Mouse (Mus musculus): ENCODE results near the gene Flt3. TPM values are rescaled to one million over a fixed set of nuclear protein-coding genes. Genes with fewer than 3 reads are reported as not detected.
A peak's percentile ranks its signal among the peaks of the same experiment; 100 is the strongest.

The Flt3 gene
- total RNA-seq, 2 experiments from 2014 or later: 3.7 to 4.4 TPM

DNA sequence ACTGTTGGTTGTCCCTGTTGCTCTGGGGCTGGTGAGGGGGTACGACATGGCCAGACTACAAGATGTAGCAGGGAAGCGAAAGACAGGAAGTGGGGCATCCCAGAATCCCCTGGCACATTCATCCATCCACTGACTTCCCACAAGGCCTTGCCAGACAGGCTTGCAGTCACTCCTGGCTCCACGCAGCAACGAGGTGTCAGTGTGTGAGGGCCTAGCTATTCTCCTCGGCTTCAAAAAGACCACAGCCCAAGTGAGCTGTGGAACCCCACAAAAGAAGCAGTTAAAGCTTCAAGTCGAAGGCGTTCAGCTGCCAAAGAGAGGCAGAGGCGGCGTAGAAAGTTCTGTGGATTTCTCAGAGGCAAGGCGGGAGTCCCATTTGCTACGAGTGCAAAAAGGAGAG, 41.8 kb downstream of the Flt3 start:
- intact Hi-C loops (cut with DNase I): no loop called here
- no peak for DNase-seq (ENCODE audit: low spot score in 2 of 2)

DNA sequence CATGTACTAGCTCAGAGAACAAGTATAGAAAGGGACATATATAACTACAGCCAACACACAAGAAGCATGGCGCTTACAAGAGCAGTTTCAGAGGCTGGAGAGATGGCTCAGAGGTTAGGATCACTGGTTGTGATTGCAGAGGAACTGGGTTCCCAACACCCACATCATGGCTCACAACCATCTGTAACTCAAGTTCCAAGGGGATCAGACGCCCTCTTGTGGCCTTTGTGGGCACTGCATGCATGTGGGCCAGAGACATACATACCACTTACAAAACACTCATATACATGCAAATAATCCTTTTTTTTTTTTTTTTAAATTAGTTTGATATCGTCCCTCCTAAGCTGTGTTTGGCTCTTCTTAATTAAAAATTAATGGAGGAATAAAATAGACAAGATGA, 42.8 kb downstream of the Flt3 start:
- intact Hi-C loops (cut with DNase I): no loop called here
- no peak for DNase-seq (ENCODE audit: low spot score in 2 of 2)

DNA sequence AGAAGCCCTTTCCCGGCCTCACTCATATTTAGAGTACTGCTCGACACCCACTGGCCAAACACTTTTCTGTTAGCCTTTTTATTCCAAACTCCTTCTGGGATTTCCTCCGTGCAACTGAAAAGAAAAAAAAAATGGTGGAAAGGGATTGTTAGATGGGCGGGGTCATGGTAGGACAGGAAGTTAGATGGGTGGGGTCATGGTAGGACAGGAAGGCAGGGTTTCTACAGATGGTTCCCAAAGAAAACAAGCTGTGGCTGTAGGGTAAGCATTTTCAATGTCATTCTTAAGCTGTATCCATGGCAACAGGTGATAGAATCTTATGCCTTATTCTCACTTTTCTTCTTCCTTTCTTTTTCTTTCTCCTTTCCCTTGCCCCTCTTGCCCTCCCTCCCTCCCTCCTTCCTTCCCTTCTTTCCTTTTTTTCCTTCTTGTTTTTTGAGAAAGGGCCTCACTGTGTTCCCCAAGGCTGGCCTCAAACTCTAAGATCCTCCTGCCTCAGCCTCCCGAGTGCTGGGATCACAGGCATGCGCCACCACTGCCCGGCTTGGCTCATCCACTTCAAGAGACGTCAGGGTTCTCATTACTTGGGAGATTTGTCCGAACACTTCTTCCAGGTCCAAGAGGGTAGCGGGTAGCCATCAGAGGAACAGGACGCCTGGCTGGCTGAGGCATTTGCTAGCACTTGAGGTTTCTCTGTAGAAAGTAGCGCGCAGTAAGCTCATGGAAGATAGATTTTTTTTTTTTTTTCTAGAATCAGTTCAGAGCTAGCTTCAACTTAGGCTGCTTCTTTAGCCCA, 43.8 kb downstream of the Flt3 start:
- DNase-seq (ENCODE audit: low spot score in 2 of 2): no peak
- intact Hi-C loops (cut with DNase I): no loop called here

DNA sequence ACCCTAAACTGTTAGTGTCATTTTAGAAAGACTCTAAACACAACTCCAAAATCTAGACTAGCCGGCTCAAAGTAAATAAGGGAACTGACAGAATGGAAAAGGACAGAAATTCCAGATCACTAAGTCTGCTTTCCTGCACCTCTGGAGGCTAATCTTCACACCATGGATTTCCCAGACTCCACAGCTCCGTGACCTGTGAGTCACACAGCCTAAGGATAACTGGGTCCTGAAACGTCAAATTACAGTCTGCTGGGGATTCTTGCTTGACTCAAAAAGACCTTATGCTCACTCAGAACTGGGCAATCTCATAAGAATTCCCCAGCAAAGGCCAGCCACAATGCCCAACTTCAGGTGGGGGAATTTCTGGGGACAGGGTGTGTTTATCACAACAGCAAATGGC, 44.5 kb downstream of the Flt3 start:
- intact Hi-C loops (cut with DNase I): no loop called here
- no peak for DNase-seq (ENCODE audit: low spot score in 2 of 2)

DNA sequence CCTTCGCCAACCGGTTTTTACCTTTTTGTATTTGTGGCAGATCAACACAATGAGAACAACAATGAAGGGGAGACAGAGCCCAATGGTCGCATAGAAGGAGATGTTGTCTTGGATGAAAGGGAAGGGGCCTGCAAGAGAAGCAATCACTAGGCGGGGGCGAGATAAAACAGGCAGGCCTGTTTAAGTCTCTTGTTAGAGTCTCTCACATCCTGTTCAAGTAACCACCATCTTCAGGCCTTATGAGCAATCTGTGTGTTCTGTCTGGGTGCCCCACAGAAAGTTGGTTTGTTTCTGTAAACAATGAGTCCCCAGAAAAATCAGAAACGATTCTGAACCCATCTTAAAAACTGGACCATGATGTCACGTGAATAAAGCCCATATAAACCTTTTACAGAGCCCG, 45.3 kb downstream of the Flt3 start:
- no peak for DNase-seq (ENCODE audit: low spot score in 2 of 2)
- intact Hi-C loops (cut with DNase I): no loop called here

DNA sequence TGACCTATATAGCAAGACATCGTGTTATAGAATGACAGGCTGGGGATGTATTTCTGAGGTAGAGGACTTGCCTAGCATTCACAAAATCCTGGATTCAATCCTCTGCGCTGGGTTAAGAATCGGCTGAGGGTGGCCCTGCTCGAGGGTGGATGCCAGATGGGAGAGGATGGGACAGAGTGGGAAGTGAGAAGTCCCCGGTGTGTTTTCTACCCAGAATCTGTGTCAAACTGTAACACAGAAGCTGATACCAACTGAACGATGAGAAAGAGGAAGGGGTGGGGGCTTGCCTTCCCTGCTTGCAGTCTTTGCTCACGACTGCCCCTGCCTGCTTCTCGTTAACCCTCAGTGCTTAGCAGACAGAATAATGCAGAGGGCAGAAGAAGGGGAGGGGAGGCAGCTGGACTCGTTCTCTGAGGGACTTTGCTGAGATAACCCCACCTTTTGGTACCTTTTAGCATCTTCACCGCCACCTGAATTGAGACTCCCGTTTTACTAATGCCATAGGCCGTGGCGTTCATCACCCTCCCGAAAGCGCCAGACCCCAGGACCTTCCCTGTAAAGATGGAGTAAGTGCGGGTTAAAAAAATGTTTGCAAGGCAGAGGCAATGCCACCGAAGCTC, 46.0 kb downstream of the Flt3 start:
- intact Hi-C loops (cut with DNase I): no loop called here
- peak; percentile 66 to 73 for DNase-seq (ENCODE audit: low spot score in 2 of 2)

DNA sequence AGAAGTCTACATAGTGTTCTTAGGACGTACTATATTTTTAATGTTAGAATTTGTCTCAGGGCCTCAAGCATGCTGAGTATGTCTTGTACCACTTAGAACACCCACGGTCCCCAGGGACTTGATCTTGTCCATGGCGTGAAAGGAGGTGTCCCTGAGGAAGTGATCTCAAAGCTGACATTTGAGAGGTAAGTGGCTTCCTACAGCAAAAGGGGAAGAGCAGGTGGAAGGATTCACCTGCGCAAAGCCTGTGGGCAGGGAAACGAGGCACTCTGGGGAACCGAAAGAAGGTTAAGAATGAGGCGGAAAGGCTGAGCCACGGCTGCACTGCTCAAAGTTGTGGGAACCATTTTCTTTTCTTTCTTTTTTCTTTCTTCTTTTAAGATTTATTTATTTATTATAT, 48.4 kb downstream of the Flt3 start:
- intact Hi-C loops (cut with DNase I): no loop called here
- DNase-seq (ENCODE audit: low spot score in 2 of 2): no peak

DNA sequence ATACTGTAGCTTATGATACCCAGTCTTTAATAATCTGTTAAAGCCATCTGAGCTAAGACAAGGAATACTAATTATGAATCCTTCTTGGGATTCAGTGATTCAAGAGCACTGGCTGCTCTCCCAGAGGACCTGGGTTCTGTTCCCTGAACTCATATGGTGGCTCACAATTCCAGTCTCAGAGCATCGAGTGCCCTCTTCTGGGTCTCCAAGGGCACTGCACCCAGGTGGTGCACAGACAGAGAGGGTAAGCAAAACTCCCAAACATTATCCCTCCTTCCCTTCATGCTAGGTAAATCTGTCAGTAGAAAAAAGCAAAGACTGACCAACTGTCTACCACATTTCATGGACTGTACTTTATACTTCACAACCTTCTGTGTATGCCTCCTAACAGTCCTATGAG, 54.3 kb downstream of the Flt3 start:
- intact Hi-C loops (cut with DNase I): no loop called here
- no peak for DNase-seq (ENCODE audit: low spot score in 2 of 2)

DNA sequence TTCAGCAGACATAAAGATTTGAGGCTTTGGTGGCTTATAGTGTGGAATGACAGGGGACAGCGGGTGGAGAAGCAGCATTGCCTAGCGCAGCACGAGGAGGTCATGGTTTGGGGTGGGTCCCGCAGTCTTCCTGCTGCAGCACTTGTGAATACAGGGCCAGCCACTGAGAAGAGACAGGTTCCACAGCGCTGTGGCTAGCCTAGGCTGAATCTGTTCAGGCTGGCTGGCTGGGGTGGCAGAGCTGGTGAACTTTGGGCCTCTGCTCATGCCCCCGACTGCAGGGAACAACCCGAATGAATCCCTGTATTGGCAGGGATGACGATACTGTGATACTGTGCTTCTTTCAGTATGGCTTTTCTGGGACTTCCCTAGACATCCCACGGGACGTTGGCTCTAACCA, 56.4 kb downstream of the Flt3 start:
- intact Hi-C loops (cut with DNase I): no loop called here
- no peak for DNase-seq (ENCODE audit: low spot score in 2 of 2)

DNA sequence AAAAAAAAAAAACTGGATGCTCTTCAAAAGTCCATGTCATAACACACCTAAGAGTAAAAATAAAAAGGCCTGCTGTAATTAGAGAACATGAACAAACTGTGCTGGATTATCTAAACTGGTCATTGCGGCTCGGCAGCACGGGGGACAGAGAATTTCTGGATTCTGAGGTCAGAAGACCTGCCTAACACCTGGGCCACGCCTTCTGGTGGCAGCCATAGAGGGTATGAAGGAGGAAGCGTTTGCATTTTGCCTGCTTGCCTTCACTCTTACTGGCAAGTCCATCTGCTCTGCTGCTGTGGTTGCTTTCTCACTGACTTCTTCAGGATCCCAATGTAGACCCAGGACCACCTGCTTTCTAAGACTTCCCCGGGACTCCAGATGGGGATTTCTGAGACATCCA, 57.4 kb downstream of the Flt3 start:
- intact Hi-C loops (cut with DNase I): no loop called here
- no peak for DNase-seq (ENCODE audit: low spot score in 2 of 2)

DNA sequence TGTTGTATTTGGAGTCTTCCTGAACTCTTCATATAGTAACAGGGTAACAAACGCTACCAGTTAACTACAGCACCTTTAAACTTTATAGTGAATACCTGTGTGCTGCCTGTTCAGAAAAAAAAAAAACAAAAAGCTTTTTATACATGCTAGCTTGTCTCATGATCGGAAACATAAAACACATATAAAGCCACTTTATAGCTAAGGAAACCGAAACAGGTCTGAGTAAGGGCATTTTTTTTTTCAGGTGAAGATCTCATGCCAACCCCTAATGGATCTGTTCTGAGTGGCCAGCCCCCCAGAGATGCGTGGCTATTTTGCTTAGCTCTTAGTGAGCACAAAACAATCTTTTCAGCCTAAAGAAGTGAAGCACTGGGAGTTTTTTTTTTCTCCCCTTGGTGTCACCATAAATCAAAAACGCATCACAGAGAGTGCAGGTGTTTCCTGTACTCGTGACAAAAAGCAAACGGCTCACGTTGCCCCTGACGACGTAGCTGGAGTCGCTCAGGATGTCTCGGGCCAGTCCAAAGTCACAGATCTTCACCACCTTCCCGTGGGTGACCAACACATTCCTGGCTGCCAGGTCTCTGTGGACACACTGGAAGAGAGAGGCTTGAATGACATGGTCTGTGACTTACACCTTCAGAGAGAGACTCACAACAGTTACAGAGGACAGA, 59.4 kb downstream of the Flt3 start:
- no peak for DNase-seq (ENCODE audit: low spot score in 2 of 2)
- intact Hi-C loops (cut with DNase I): no loop called here

DNA sequence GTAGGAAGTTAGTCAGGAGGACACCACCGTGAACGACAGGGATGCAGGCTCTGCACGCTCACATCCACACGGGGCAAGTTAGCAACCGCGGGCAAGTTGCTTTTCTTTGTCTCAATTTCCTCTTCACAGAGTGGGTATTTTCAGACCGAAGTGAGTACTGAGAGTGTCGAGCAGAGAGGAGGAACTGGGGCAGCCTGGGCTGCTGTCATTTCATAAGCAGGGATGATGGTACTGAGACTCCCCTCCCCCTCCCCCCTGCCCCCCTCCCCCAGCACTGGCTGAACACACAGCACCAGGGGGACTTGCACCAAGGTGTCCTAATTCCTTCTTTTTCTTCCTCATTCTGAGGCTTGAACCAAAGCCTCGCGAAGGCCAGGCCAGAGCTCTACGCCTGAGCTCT, 60.7 kb downstream of the Flt3 start:
- no peak for DNase-seq (ENCODE audit: low spot score in 2 of 2)
- intact Hi-C loops (cut with DNase I): no loop called here

DNA sequence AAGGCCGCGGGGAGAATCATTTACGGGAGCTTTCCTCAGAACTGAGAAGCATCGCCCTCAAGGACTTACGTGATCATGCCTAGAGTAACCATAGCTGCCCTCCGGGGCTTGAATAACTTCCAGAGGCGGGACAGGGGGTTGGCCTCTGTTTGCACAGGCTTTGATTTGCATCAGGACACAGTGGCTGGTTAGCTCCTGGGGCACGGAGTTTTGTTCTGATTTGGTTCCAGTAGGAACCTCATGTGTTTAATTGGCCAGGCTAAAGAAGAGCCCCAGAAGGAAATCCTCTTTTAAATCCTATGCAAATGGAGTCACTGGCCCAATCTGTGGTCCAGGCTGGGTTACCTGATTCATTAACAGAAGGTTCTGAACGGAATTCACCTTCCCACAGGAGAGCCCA, 61.3 kb downstream of the Flt3 start:
- no peak for DNase-seq (ENCODE audit: low spot score in 2 of 2)
- intact Hi-C loops (cut with DNase I): no loop called here

DNA sequence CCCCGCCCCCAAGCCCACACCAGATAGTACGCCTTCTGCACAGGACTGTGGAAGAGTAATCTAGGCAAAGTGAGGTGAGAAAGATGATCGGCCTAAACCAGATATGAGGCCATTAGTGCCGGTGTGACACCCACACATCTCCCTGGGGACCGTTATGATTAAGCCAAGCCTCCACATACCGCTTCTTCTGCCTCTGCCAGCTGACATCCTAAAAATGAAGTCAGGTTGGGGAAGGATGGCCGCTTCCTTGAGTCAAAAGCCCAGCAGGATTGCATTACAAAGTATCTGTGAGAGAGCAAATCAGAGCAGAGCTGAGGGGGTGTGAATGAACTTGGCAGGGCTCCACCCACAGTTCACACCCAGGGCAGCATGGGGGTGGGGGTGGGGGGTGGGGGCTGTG, 67.6 kb downstream of the Flt3 start:
- intact Hi-C loops (cut with DNase I): no loop called here
- no peak for DNase-seq (ENCODE audit: low spot score in 2 of 2)

DNA sequence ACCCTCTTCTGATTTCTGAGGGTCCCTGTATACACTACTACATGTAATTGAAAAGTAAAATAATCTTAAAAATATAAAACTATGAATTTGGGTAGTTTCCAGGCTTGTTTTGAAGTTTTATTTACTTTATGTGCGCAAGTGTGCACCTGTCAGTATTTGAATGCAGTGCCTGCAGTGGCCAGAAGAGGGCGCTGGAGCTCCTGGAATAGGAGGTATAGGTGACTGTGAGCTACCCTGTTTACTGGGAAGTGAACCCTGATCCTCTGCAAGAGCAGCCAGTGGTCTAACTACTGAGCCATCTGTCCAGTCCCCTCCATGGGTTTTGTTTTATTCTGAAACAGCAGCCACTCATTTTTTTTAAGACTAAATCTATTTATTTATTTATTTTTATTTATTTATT, 68.7 kb downstream of the Flt3 start:
- DNase-seq (ENCODE audit: low spot score in 2 of 2): peak; percentile 39 to 63
- intact Hi-C loops (cut with DNase I): no loop called here

DNA sequence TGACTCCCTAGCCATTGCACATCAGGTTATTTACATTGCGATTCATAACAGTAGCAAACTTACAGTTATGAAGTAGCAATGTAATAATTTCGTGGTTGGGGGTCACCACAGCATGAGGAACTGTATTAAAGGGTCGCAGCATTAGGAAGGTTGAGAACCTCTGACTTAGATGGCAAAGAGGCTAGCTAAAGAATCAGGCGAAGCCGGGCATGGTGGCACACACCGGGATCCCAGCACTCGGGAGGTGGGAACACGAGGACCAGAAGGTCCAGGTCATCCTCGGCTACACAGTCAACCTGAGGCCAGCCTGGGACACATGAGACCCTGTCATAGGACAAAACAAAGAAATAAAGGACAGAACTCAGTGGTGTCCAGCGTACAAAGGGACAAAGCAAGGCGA, 70.3 kb downstream of the Flt3 start:
- intact Hi-C loops (cut with DNase I): no loop called here
- DNase-seq (ENCODE audit: low spot score in 2 of 2): no peak

DNA sequence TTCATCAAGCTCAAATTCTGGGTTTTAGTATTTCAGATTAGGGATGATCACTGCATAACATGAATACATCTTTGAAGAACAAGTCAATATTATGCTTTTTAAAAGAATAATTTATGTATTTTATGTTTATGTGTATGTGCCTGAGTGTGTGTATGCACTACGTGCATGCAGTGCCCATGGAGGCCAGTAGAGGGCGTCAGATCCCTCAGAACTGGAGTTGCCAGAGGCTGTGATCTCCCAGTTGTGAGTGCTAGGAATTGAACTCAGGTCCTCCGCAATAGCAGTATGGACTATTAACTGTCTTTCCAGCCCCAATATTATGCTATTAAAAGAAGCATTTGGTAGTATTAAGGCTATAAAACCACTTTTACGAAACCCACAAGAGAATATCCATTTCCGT, 72.7 kb downstream of the Flt3 start:
- DNase-seq (ENCODE audit: low spot score in 2 of 2): no peak
- intact Hi-C loops (cut with DNase I): no loop called here

DNA sequence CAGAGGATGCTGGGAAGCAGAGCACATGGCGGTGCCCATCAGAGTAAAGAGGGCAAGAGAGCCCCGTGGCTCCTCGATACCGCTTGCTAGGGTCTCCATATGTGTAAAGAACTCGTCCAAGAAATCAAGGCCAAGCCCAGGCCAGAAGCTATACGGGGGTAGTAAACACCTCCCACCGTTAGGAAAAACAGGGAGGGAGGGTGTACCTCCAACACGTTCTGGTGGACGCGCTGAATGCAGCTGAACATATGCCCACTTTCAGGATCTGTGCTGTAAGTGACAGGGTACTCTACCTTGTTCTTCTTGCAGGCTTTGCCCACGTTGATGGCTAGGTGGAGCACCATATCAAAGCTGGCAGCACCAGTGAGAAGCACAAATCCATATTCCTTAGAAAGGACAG, 74.4 kb downstream of the Flt3 start:
- DNase-seq (ENCODE audit: low spot score in 2 of 2): no peak
- intact Hi-C loops (cut with DNase I): no loop called here

DNA sequence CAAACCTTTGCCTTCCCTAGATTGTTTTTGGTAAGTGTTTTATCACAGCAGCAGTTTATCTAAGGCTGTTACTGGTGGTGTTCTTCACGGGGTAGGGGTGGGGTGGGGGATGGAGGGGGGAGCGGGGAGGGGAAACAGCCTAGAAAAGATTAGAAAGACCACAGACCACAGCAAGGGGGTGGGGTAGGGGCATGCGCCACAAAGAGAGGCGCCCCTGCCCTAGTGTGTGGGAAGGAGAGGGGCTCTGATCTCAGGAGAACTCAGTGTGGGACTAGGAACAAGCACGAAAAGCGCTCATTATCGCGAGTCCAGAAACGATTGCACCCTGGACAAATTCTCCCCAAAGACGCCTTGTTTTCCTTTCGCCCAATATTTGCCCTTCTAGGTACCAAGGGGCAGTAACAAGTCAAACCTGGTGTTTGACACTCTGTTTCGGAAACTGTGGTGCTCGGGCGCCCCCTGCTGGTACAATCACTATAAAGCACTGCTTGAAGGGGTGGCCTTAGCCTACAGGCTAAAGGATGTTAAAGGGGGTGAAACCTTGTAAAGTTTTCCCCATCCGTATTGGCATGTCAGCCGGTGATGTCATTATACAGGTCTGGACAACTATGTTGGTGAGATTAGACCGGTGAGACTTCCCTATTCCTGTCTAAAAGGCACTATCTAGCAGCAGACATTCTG, 76.9 kb downstream of the Flt3 start:
- DNase-seq (ENCODE audit: low spot score in 2 of 2): peak; percentile 26 to 64
- intact Hi-C loops (cut with DNase I): no loop called here

DNA sequence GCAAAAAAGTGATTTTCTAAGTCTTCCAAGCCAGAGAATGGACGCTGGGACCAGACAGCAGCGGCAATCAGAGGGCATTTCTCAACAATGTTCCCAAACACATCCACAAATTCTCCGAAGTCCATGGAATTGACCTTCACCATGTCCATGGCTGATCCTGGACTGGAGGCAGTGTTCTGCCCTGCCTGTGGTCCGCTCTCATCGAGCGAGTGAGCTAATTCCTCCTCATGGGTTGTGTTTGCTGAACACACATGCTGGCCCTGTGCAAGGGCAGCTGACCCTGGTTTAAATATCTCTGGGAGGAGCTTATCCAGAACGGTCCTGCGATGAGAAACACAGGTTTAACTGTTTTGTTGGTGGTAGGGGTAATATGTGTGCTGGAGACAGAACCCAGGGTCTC, 78.1 kb downstream of the Flt3 start, which contains the start of gene Urad:
Gene Urad (minus strand): TSS at position 258 of the 400 bp plus-strand sequence.
- intact Hi-C loops (cut with DNase I): no loop called here

More for the DNA sequence above, 78.1 kb downstream of the Flt3 start, which contains the start of gene Urad:
- DNase-seq (ENCODE audit: low spot score in 2 of 2): no peak
